Mouse (Mus musculus) heart, adult 9 months (tissue): ENCODE results near the gene Pth1r.
"Not testable (repeated sequence)": the region's sequence is repeated elsewhere in the genome, so short reads cannot be mapped to it uniquely, and the experiment has no call there.

Experiments used
- DNase-seq, 2 experiments: peaks; one replicate each; pipeline ENCODE4 v3.0.0; 2022; ENCODE audit warnings: low spot score in 2 of 2

Pth1r gene

GRCm38 (mm10) chr9:110683574-110684099, 63.3 kb downstream of the Pth1r start:
- DNase-seq = no peak

- not testable (repeated sequence) for DNase-seq
Measured at GRCm38 (mm10) chr9:110682697-110683096, 64.2 kb downstream of the Pth1r start.

GRCm38 (mm10) chr9:110682255-110682654, 64.7 kb downstream of the Pth1r start:
- DNase-seq = no peak

DNA sequence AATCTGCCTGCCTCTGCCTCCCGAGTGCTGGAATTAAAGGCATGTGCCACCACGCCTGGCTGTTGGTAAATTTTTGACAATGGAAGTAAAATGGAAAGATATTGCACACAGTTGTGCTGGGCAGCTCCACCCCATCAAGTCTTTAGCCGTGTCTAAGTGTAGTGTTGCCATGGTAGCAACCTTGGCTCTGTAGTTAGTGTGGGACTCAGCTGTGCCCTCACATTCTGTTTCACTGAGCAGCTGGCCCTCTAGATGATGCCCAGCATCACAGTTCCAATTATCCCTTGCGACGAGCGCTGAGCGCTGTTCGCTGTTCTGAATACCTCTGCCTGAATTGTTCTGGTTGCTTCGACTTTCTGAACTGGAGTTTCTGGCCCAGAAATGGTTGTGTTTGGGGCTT, 65.1 kb downstream of the Pth1r start:
- no peak for DNase-seq

GRCm38 (mm10) chr9:110680736-110681507, 66.0 kb downstream of the Pth1r start:
- no peak for DNase-seq

- DNase-seq = no peak
Measured at GRCm38 (mm10) chr9:110678886-110679285, 68.1 kb downstream of the Pth1r start.

GRCm38 (mm10) chr9:110676492-110676911, 70.4 kb downstream of the Pth1r start:
- peak in 1 of 2 experiments; percentile 59 for DNase-seq

DNA sequence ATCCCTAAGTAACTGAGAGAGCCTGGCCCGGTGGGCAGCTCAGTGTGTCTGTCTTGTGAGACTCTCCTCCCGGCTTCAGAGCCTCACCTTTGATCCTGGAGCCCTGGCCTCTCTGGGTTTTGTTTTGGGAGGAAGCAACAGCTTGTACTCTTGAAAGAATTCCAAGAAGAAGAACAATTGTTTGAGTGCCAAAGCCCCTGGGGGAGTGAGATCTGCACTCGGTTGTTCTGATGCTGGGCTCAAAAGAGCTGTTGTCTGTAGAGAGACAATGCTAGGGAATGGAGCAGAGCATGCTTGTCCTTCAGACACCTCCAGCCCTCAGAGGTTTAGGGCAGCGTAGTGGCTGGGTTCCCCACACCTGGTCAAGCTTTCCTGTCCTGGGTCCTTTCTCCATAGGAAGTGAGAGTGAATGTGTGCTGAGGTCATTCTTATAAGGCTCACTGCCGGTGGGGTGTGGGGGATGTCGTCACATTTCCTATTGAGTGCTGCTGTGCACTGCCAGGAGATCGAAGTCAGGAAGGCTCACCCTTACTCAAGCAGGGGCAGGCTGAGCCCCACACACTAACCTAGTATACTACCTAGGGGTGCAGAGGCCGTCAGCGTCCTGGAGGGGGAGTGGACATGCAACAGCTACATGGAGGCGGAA, 73.7 kb downstream of the Pth1r start:
- peak in 1 of 2 experiments; percentile 66 for DNase-seq

DNA sequence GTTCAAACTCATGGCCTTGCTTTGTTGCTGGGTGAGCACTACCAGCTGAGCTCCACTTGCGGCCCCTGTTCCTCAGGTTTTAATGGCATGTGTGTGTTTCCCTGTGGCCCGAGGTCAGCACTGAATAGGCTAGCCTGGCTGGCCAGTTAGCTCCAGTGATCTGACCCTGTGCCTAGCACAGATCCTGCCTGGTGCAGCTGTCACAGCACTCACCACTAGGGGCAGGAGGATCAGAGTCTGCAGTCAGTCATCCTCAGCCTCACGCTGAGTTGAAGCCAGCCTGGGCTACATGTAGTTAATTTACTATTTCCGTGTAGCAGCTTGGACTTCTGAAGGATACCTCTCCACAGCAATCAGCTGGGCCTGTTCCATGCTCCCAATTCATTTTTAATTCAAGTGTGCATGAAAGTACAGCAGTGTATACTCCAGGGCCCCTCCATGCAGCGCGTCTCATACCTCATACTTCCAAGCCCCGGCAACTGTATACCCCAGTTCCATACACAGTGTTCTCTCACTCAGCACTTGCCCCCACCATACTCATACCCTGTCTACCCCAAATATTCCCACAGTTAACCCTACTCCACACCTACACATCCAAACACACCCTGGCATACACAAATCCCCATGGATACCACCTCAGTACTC, 74.4 kb downstream of the Pth1r start:
- DNase-seq = peak in 1 of 2 experiments; percentile 27
